Mouse (Mus musculus) liver, embryonic 15.5 days (tissue): ENCODE data around the gene Pip5k1b. TPM values are rescaled to one million over a fixed set of nuclear protein-coding genes. Genes with fewer than 3 reads are reported as not detected.

Experiments used
- ATAC-seq: fragments of 200-750 bp; cut with Nextera tagmentation; 2 replicates; pipeline ENCODE4 v1.8.0; 2017; ENCODE audit warnings: moderate number of reproducible peaks, mild to moderate bottlenecking, moderate library complexity; ENCODE audit not compliant: insufficient read depth
- H3K27ac ChIP-seq: fragments of 300-500 bp; sonication (generic); replicated peaks from 2 replicates; pipeline ENCODE4 v1.5.1; 2015; ENCODE audit warnings: mild to moderate bottlenecking, inconsistent platforms
- H3K27me3 ChIP-seq: fragments of 300-500 bp; sonication (generic); 2 replicates; pipeline ENCODE4 v1.6.1; 2015; ENCODE audit warnings: mild to moderate bottlenecking, inconsistent platforms
- H3K36me3 ChIP-seq: fragments of 300-500 bp; sonication (generic); replicated peaks from 2 replicates; pipeline ENCODE4 v1.6.1; 2015; ENCODE audit warnings: moderate library complexity, mild to moderate bottlenecking, inconsistent platforms
- H3K4me1 ChIP-seq: fragments of 300-500 bp; sonication (generic); replicated peaks from 2 replicates; pipeline ENCODE4 v1.6.1; 2015; ENCODE audit warnings: inconsistent platforms
- H3K4me2 ChIP-seq: fragments of 300-500 bp; sonication (generic); 2 replicates; pipeline ENCODE4 v1.6.1; 2015; ENCODE audit warnings: moderate library complexity, mild to moderate bottlenecking, inconsistent platforms
- H3K4me3 ChIP-seq: fragments of 300-500 bp; sonication (generic); replicated peaks from 2 replicates; pipeline ENCODE4 v1.5.1; 2015; ENCODE audit warnings: mild to moderate bottlenecking, inconsistent platforms
- H3K9ac ChIP-seq: fragments of 300-500 bp; sonication (generic); 2 replicates; pipeline ENCODE4 v1.6.1; 2015; ENCODE audit warnings: moderate library complexity, mild to moderate bottlenecking, inconsistent platforms
- H3K9me3 ChIP-seq: fragments of 300-500 bp; sonication (generic); replicated peaks from 2 replicates; pipeline ENCODE4 v1.6.1; 2016; ENCODE audit warnings: inconsistent platforms
- WGBS: fragments of 180-500 bp; shearing (Covaris S2); methylation state at CpG from one replicate; pipeline ENCODE4 v1.1.7; 2015; ENCODE audit warnings: mixed read lengths; ENCODE audit not compliant: insufficient replicate concordance; 5-methylcytosine and 5-hydroxymethylcytosine counted together
- polyA plus RNA-seq: library from polyadenylated mRNA; unstranded; fragments of >200 nt; fragmentation: Nextera tagmentation; extraction: Ambion mirVana; gene quantifications from 2 replicates; pipeline ENCODE4 v1.2.1, GENCODE M21; 2015

The Pip5k1b gene
- polyA plus RNA-seq, 1 experiment from 2014 or later: 9.5 TPM

- no peaks in the 10 kb centered on the region for H3K9me3 ChIP-seq
Measured at GRCm38 (mm10) chr19:24528129-24528730, 27.4 kb downstream of the Pip5k1b start.

GRCm38 (mm10) chr19:24527613-24527948 is 28.1 kb downstream of the Pip5k1b start:
- no peaks in the 10 kb centered on the region for H3K9me3 ChIP-seq
- ATAC-seq: no peak
- H3K27ac ChIP-seq: peak overlapping the region; percentile 79
- H3K27me3 ChIP-seq: no peaks in the 10 kb centered on the region
- WGBS: 48% methylated on average over 5 of the region's 5 CpGs
- H3K4me1 ChIP-seq: peaks cover 56% of the 10 kb centered on the region
- no peak overlapping the region for H3K4me3 ChIP-seq
- peak overlapping the region; percentile 40 for H3K4me2 ChIP-seq
- H3K36me3 ChIP-seq: no peaks in the 10 kb centered on the region
- 0 out of 2 replicates have a peak overlapping the region, but pooled peaks have one; percentile 12 for H3K9ac ChIP-seq

More at GRCm38 (mm10) chr19:24528129-24528730, 27.4 kb downstream of the Pip5k1b start:
- H3K36me3 ChIP-seq: no peaks in the 10 kb centered on the region
- H3K4me1 ChIP-seq: peaks cover 62% of the 10 kb centered on the region
- H3K9ac ChIP-seq: 0 out of 2 replicates have a peak overlapping the region, but pooled peaks have one; percentile 12
- peak overlapping the region; percentile 79 for H3K27ac ChIP-seq
- H3K4me2 ChIP-seq: peak overlapping the region; percentile 40
- H3K4me3 ChIP-seq: no peak overlapping the region
- ATAC-seq: peak; percentile 69
- 20% methylated on average over 4 of the region's 4 CpGs for WGBS
- no peaks in the 10 kb centered on the region for H3K27me3 ChIP-seq

DNA sequence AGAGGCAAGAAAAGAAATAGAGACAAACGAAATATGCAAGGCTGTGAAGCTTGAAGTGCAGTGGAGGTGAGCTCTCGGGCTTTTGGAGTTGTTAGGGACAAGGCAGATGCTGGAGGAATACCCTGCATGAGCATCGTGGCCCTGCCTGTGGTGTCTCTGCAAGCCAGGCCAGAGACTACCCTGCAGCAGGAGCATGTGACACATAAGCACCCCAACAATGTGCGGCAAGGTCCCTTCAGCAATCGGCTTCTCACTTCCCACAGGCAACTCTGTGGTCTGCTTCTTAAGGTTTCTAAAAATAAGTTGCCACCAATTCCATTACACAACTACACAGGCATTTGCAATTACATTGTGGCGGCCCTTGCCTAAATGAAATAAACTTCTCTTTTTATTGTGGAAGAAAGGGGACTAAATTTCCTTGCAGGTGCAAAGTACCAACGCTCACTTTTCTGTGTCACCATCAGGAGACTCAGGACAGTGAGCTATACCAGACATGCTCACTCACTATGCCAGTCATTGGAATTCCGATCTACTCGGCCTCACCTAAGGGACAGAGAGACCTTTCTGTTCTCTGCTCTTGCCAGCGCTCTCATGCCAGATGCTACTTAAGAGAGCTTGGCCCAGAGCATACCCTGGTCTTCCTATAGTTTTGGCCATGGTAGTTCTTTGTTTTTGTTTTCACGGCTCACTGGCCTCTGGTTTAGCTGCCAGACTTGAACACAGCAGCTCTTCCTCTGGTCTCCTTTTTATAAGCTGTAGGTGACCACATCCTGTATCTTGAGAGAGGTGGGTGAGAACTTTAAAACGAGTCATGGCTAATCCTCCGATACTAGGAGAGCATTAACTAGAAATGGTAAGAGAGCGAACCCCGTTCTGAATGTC is 28.7 kb downstream of the Pip5k1b start:
- peaks cover 62% of the 10 kb centered on the region for H3K4me1 ChIP-seq
- peak overlapping the region; percentile 79 for H3K27ac ChIP-seq
- no peak overlapping the region for H3K4me3 ChIP-seq
- no peaks in the 10 kb centered on the region for H3K36me3 ChIP-seq
- no peaks in the 10 kb centered on the region for H3K27me3 ChIP-seq
- WGBS: 40% methylated on average over 15 of the region's 15 CpGs
- ATAC-seq: 0 out of 2 replicates have a peak, but pooled peaks have one; percentile 19
- H3K9ac ChIP-seq: no peak overlapping the region
- H3K4me2 ChIP-seq: peak overlapping the region; percentile 40
- no peaks in the 10 kb centered on the region for H3K9me3 ChIP-seq

DNA sequence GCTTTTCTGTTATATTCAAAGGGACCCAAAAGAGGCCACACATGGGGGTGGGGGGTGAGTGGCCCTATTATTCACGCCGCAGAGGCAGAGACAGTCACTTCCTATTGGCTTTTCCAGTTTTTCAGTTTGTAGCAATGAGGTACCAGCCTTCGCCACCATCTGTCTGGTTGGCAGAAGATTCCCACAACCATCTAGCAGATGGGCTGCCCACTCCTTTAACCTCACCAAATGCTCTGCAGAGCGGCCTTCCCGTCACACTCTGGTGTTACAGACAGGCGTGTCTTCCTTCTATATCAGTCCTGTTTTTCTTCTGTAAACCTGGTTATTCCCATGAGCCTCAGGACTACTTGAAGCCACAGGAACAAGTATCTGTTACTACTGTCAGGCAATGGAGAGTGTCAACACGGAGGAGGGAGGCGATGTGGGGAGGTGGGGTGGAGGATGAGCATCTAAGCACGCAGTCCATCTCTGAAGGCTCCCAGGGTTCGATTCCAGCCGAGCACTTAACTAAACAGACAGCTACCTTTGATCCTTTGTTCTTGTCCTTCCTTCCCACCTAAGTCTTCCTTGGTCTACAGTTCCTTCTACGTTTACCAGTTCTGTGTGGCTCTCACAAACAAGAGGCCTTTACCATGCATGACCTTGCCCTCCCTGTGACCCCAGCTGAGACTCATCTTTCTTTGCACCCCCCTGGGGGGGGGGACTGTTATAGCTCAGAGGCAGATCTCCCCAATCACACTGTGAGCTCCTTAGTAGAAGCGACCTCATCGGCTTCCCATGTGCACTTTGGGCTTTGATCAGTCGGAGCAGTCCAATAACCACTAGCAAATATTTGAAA is 32.0 kb downstream of the Pip5k1b start:
- ATAC-seq: no peak

DNA sequence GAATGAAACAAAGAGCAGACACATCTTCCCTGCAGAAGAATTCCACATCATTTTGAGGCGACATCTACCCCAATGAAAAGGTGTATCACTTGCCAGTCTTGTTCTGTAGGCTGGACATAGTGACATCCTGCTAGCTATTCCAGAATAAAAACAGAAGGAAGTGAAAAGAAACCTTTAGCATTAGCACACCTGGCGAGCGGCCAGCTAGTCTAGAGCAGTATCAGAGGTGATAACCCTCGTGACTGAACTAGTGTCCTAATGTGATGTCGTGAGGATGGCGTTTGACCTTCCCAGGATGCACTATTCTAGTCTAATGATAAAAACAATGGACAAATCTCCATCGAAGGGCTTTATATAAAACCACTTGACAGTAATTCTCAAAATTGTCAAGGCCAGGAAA is 33.7 kb downstream of the Pip5k1b start:
- Histone ChIP-seq H3K4me2 (no peak overlapping the region), H3K27ac (no peak overlapping the region), H3K9me3 (no peaks in the 10 kb centered on the region), H3K4me1 (peaks cover 73% of the 10 kb centered on the region), H3K4me3 (no peak overlapping the region), H3K36me3 (no peaks in the 10 kb centered on the region), H3K9ac (no peak overlapping the region), H3K27me3 (no peaks in the 10 kb centered on the region)
- WGBS: 71% methylated on average over 7 of the region's 7 CpGs
- no peak for ATAC-seq

More for the DNA sequence above, 32.0 kb downstream of the Pip5k1b start:
- H3K4me1 ChIP-seq: peaks cover 75% of the 10 kb centered on the region
- no peak overlapping the region for H3K27ac ChIP-seq
- H3K9ac ChIP-seq: no peak overlapping the region
- no peak overlapping the region for H3K4me3 ChIP-seq
- no peaks in the 10 kb centered on the region for H3K36me3 ChIP-seq
- H3K27me3 ChIP-seq: no peaks in the 10 kb centered on the region
- 80% methylated on average over 15 of the region's 15 CpGs for WGBS
- H3K4me2 ChIP-seq: no peak overlapping the region
- no peaks in the 10 kb centered on the region for H3K9me3 ChIP-seq

GRCm38 (mm10) chr19:24521146-24521545 is 34.5 kb downstream of the Pip5k1b start:
- Histone ChIP-seq H3K4me2 (no peak overlapping the region), H3K4me1 (peaks cover 72% of the 10 kb centered on the region), H3K4me3 (no peak overlapping the region), H3K27me3 (no peaks in the 10 kb centered on the region), H3K27ac (peak overlapping the region; percentile 67), H3K9ac (no peak overlapping the region), H3K9me3 (no peaks in the 10 kb centered on the region), H3K36me3 (no peaks in the 10 kb centered on the region)
- WGBS: 64% methylated on average over 9 of the region's 9 CpGs
- no peak for ATAC-seq

DNA sequence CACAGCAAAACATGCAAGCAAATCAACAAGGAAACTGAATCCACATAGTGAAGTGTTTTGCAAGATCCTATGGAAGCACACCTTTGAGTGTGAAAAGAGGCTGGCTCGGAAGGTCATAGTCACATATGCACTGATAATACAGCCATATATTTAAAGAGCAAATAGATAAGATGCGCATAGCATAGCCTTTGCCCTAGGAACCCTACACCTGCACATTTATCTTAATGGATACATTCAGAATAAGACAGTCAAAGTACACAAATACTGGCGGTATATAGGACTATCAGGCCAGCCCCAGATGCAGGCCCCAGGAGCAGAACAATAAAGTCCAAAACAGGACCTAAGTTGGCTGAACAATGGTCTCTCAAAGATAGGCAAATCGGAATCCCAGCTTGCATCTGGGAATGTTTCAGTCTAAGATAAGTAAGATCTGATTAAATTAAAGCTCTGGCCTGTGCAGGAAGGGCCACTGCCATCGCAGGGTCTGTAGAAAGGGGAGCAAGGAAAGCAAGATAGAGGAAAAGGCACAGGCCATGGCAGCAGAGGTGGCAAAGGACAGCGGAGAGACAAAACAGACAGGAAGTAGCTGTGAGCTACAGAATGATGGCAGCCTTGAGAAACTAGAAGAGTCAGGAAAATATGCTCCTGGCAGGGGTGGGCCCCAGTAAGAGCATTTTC is 35.8 kb downstream of the Pip5k1b start:
- no peak overlapping the region for H3K9ac ChIP-seq
- no peaks in the 10 kb centered on the region for H3K9me3 ChIP-seq
- peaks cover 81% of the 10 kb centered on the region for H3K4me1 ChIP-seq
- no peak overlapping the region for H3K4me2 ChIP-seq
- ATAC-seq: no peak
- no peak overlapping the region for H3K4me3 ChIP-seq
- peak overlapping the region; percentile 67 for H3K27ac ChIP-seq
- 47% methylated on average over 6 of the region's 6 CpGs for WGBS
- no peaks in the 10 kb centered on the region for H3K27me3 ChIP-seq
- no peaks in the 10 kb centered on the region for H3K36me3 ChIP-seq

DNA sequence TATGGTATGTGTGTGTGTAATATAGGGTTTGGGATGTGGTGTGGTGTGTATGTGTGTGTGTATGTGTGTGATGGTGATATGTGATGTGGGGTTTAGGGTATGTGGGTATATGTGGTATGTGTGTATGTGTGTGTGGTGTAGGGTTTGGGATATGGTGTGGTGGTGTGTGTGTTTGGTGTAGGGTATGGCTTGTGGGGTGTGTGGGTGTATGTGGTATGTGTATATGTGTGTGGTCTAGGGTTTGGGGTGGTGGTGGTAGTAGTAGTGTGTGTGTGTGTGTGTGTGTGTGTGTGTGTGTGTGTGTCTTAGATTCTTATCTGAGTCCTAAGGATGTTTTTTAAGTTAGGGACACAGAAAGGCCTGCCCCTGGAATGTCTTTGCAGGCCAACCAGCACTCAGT is 37.3 kb downstream of the Pip5k1b start:
- Histone ChIP-seq H3K4me1 (peaks cover 86% of the 10 kb centered on the region), H3K36me3 (no peaks in the 10 kb centered on the region), H3K4me2 (no peak overlapping the region), H3K27me3 (no peaks in the 10 kb centered on the region), H3K4me3 (no peak overlapping the region), H3K9me3 (no peaks in the 10 kb centered on the region), H3K9ac (no peak overlapping the region), H3K27ac (peak overlapping the region; percentile 73; the same call in 1 of the 2 replicates)
- ATAC-seq: no peak

- ATAC-seq: no peak
- Histone ChIP-seq H3K27ac (peak overlapping the region; percentile 73), H3K9me3 (no peaks in the 10 kb centered on the region), H3K27me3 (no peaks in the 10 kb centered on the region), H3K4me3 (no peak overlapping the region), H3K4me1 (peaks cover 91% of the 10 kb centered on the region), H3K36me3 (no peaks in the 10 kb centered on the region), H3K9ac (peak overlapping the region; percentile 13), H3K4me2 (peak overlapping the region; percentile 46)
- 34% methylated on average over 7 of the region's 7 CpGs for WGBS
Measured at GRCm38 (mm10) chr19:24517057-24517456, 38.6 kb downstream of the Pip5k1b start.

- no peak overlapping the region for H3K9ac ChIP-seq
- H3K9me3 ChIP-seq: no peaks in the 10 kb centered on the region
- H3K4me3 ChIP-seq: no peak overlapping the region
- H3K27me3 ChIP-seq: no peaks in the 10 kb centered on the region
- H3K4me1 ChIP-seq: peaks cover 91% of the 10 kb centered on the region
- H3K27ac ChIP-seq: peak overlapping the region; percentile 61
- H3K36me3 ChIP-seq: no peaks in the 10 kb centered on the region
- no peak overlapping the region for H3K4me2 ChIP-seq
- ATAC-seq: no peak
- 81% methylated on average over 3 of the region's 3 CpGs for WGBS
Measured at GRCm38 (mm10) chr19:24515941-24516340, 39.7 kb downstream of the Pip5k1b start.
